28 mouse cellular contexts compared by ENCODE assay signal in the genomic region with DNA sequence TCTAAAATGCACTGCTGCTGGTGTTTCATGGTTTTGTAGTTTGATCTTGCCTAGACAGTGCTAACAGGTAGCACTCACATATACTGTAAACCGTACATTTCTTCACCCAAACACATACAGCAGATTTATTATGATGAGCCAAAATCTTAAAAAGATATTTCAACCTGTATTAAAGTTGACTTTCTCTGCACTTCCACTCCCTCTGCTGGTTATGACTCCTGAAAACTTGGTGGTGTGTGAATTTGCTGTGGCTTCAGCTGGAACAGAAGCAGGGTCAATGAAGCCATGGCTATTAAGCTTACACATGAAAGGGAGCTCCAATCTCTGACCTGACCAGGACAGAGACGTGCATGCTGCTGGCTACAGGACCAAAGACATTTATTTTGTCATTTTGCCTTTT.
DNase-seq lines count a peak whose midpoint lies in the region; TF ChIP-seq lines count a peak whose summit lies in the region.
"Had no signal": no experiment of that assay in that cellular context is flagged by ENCODE, and none has a peak within 500 bp of the region (broad histone marks: within the 10 kb centered on the region; RNA-seq: fewer than 3 reads in every experiment).

No protein-coding gene starts in this region.

- TF ChIP-seq CTCF in layer of hippocampus, adult 2 months (conservative IDR thresholded peaks at IDR 0.05), result peak; percentile 62

- intact Hi-C loops in heart, postnatal 36 days (cut with DNase I), result no loop called here

- H3K27ac ChIP-seq in layer of hippocampus, adult 2 months, result no peak overlapping the region
- H3K27ac ChIP-seq: embryonic facial prominence, embryonic 12.5 days; forebrain, embryonic 10.5 days; forebrain, embryonic 15.5 days; heart, adult 2 months; hindbrain, embryonic 15.5 days; limb, embryonic 12.5 days; midbrain, embryonic 12.5 days had no signal

- DNase-seq in embryo, embryonic 11 days, result peak; percentile 16
- DNase-seq in embryo, embryonic 10.5 days (ENCODE audit: low spot score), result no peak
- no peak for DNase-seq in layer of hippocampus, adult 2 months (ENCODE audit: low spot score in 2 of 2)
- no peak for DNase-seq in layer of hippocampus, adult 11-12 months (ENCODE audit: low spot score)
- peak; percentile 4 for DNase-seq in 416B (ENCODE audit: low read depth)
- DNase-seq in brain, adult 2 months (ENCODE audit: low read depth, low spot score), result peak; percentile 11
- DNase-seq in heart, postnatal 36 days, result no peak
- DNase-seq: adrenal gland, adult 2 months; adrenal gland, postnatal 36 days; cerebellum, adult 11 months; cerebellum, adult 9-10 months; cerebellum, postnatal 36 days; heart, adult 2 months; kidney, adult 2 months; kidney, postnatal 4 days; layer of hippocampus, adult 9-11 months; lung, postnatal 4 days; right cerebral cortex, postnatal 25 days; thymus, adult 18-20 months; thymus, postnatal 36 days had no signal

- no peak overlapping the region for H3K4me3 ChIP-seq in layer of hippocampus, adult 2 months
- H3K4me3 ChIP-seq: embryonic facial prominence, embryonic 12.5 days; forebrain, embryonic 10.5 days; forebrain, embryonic 15.5 days; heart, adult 2 months; heart, embryonic 12.5 days; hindbrain, embryonic 15.5 days; limb, embryonic 12.5 days; megakaryocyte, embryonic 14.5 days; midbrain, embryonic 12.5 days had no signal

Comparison
In these comparisons a context has a peak if more than half of its experiments do, and no peak if none do; other contexts are left out.
1. DNase-seq: peak in embryo, embryonic 11 days (single experiment), 416B (single experiment) and brain, adult 2 months (single experiment); none in embryo, embryonic 10.5 days (single experiment), layer of hippocampus, adult 2 months (0 of 2), layer of hippocampus, adult 11-12 months (single experiment) and heart, postnatal 36 days (0 of 2).